Mouse (Mus musculus) heart, embryonic 11.5 days (tissue): Measurements from ENCODE around the gene Haus2. TPM values are rescaled to one million over a fixed set of nuclear protein-coding genes. Genes with fewer than 3 reads are reported as not detected.

Source experiments
- ATAC-seq: fragments of 200-750 bp; cut with Nextera tagmentation; replicated peaks from 2 replicates; pipeline ENCODE4 v1.8.0; 2017; ENCODE audit warnings: moderate library complexity; ENCODE audit not compliant: insufficient number of reproducible peaks, low FRiP score, low TSS enrichment
- H3K27ac ChIP-seq: fragments of 300-500 bp; sonication (generic); 2 replicates; pipeline ENCODE4 v1.5.1; 2014; ENCODE audit warnings: mild to moderate bottlenecking, low read depth, low read length
- H3K27me3 ChIP-seq: fragments of 300-500 bp; sonication (generic); 2 replicates; pipeline ENCODE4 v1.6.1; 2014; ENCODE audit warnings: mild to moderate bottlenecking, low read length, mixed read lengths; ENCODE audit not compliant: control insufficient read depth, insufficient read depth
- H3K36me3 ChIP-seq: fragments of 300-500 bp; sonication (generic); 2 replicates; pipeline ENCODE4 v1.6.1; 2014; ENCODE audit warnings: mild to moderate bottlenecking, low read length, moderate library complexity, mixed read lengths; ENCODE audit not compliant: control insufficient read depth, insufficient read depth
- H3K4me1 ChIP-seq: fragments of 300-500 bp; sonication (generic); 2 replicates; pipeline ENCODE4 v1.6.1; 2014; ENCODE audit warnings: low read length; ENCODE audit not compliant: control insufficient read depth, insufficient read depth
- H3K4me2 ChIP-seq: fragments of 300-500 bp; sonication (generic); 2 replicates; pipeline ENCODE4 v1.6.1; 2014; ENCODE audit warnings: mild to moderate bottlenecking, moderate library complexity
- H3K4me3 ChIP-seq: fragments of 300-500 bp; sonication (generic); 2 replicates; pipeline ENCODE4 v1.5.1; 2014; ENCODE audit warnings: low read depth, low read length
- H3K9ac ChIP-seq: fragments of 300-500 bp; sonication (generic); 2 replicates; pipeline ENCODE4 v1.6.1; 2014; ENCODE audit warnings: mild to moderate bottlenecking, low read depth, low read length, moderate library complexity
- H3K9me3 ChIP-seq: fragments of 300-500 bp; sonication (generic); replicated peaks from 2 replicates; pipeline ENCODE4 v1.6.1; 2016; ENCODE audit warnings: low read length; ENCODE audit not compliant: control insufficient read depth
- WGBS: fragments of 180-500 bp; shearing (Covaris S2); extraction: QIAGEN DNeasy Blood & Tissue Kit; methylation state at CpG from one replicate; pipeline ENCODE4 v1.1.7; 2014; ENCODE audit not compliant: insufficient replicate concordance; 5-methylcytosine and 5-hydroxymethylcytosine counted together
- polyA plus RNA-seq: library from polyadenylated mRNA; unstranded; fragments of >200 nt; fragmentation: Nextera tagmentation; extraction: Ambion mirVana; gene quantifications from 2 replicates; pipeline ENCODE4 v1.2.1, GENCODE M21; 2014

The Haus2 gene
- polyA plus RNA-seq, 1 experiment from 2014 or later = 20.6 TPM

DNA sequence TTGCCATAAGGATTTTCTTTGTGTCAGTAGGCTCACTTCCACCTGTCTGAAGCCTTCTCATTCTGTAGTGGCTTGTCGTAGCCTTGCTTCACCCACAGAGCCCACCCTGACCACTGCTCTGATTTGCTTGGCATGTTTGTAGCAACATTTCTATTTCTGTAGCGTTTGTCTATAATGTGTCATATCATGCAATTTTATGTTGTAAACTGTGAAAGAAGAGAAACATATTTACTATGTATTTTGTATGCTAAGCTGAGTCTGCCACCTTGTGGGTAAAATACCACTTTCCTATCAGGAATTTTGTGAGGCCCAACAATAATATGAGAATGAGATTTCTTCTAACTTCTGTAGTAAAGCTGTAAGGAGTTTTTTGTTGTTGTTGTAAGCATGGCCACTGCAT, 61.1 kb downstream of the Haus2 start:
- Histone ChIP-seq H3K36me3 (no peaks in the 10 kb centered on the region), H3K9me3 (no peaks in the 10 kb centered on the region), H3K4me1 (no peaks in the 10 kb centered on the region), H3K27ac (no peak overlapping the region), H3K4me3 (no peak overlapping the region), H3K27me3 (no peaks in the 10 kb centered on the region), H3K4me2 (no peak overlapping the region), H3K9ac (no peak overlapping the region)
- ATAC-seq = no peak
- WGBS = 69% methylated on average over 2 of the region's 2 CpGs

Other genes starting within 250 kb of the Haus2 start
- gene Ganc, start 205.5 kb upstream of the Haus2 start, polyA plus RNA-seq = 7.0 and 9.0 TPM in 2 replicates
- gene Tmem87a, start 205.3 kb upstream of the Haus2 start, polyA plus RNA-seq = 4.5 and 9.6 TPM in 2 replicates
- 5.2 and 7.0 TPM in 2 replicates for gene Capn3, start 153.4 kb upstream of the Haus2 start, polyA plus RNA-seq
- 50.7 and 56.6 TPM in 2 replicates for gene Zfp106, start 45.5 kb upstream of the Haus2 start, polyA plus RNA-seq
- 66.2 and 69.1 TPM in 2 replicates for gene Snap23, start 41.7 kb upstream of the Haus2 start, polyA plus RNA-seq
- gene Lrrc57, start 137 bp downstream of the Haus2 start, polyA plus RNA-seq = 19.1 and 21.8 TPM in 2 replicates
- gene Stard9, start 19.7 kb downstream of the Haus2 start, polyA plus RNA-seq = 2.9 and 4.4 TPM in 2 replicates
- gene Cdan1, start 240.7 kb downstream of the Haus2 start, polyA plus RNA-seq = 8.0 and 9.2 TPM in 2 replicates
- gene Ttbk2, start 241.2 kb downstream of the Haus2 start, polyA plus RNA-seq = 3.2 and 4.0 TPM in 2 replicates